Mouse (Mus musculus) retina, adult 2 months (tissue): ENCODE data around the gene Otx1.

Experiments
- DNase-seq: peaks from one replicate; pipeline ENCODE4 v3.0.0-alpha.2; 2012; ENCODE audit warnings: low read depth, low spot score

Otx1 gene

GRCm38 (mm10) chr11:22002783-22003340 lies at the start of gene Otx1:
TSS of gene Otx1 (minus strand) at chr11:22002897.
- DNase-seq = no peak

- no peak for DNase-seq
Observed at GRCm38 (mm10) chr11:22050864-22051263, 48.2 kb upstream of the Otx1 start.

GRCm38 (mm10) chr11:22039854-22040426 lies 37.2 kb upstream of the Otx1 start:
- no peak for DNase-seq

GRCm38 (mm10) chr11:22034564-22035105 lies 31.9 kb upstream of the Otx1 start:
- DNase-seq = no peak

GRCm38 (mm10) chr11:22033582-22033981 lies 30.9 kb upstream of the Otx1 start:
- DNase-seq = no peak

- DNase-seq = no peak
Observed at GRCm38 (mm10) chr11:22020602-22021001, 17.9 kb upstream of the Otx1 start.

GRCm38 (mm10) chr11:22017444-22017843 lies 14.7 kb upstream of the Otx1 start:
- no peak for DNase-seq

GRCm38 (mm10) chr11:22016341-22016740 lies 13.6 kb upstream of the Otx1 start:
- DNase-seq = no peak

GRCm38 (mm10) chr11:22008817-22009216 lies 6.1 kb upstream of the Otx1 start:
- DNase-seq = no peak

- no peak for DNase-seq
Observed at GRCm38 (mm10) chr11:22008129-22008596, 5.5 kb upstream of the Otx1 start.

GRCm38 (mm10) chr11:22007781-22008110 lies 5.0 kb upstream of the Otx1 start:
- DNase-seq = no peak

GRCm38 (mm10) chr11:22007088-22007780 lies 4.5 kb upstream of the Otx1 start:
- no peak for DNase-seq

GRCm38 (mm10) chr11:22006471-22007087 lies 3.9 kb upstream of the Otx1 start:
- no peak for DNase-seq

GRCm38 (mm10) chr11:22005281-22005870 lies 2.7 kb upstream of the Otx1 start:
- no peak for DNase-seq

- DNase-seq = no peak
Observed at GRCm38 (mm10) chr11:22004331-22004841, 1.7 kb upstream of the Otx1 start.

GRCm38 (mm10) chr11:22003341-22003981 lies 764 bp upstream of the Otx1 start:
- no peak for DNase-seq

- DNase-seq = no peak
Observed at GRCm38 (mm10) chr11:22002062-22002782, 475 bp downstream of the Otx1 start.

GRCm38 (mm10) chr11:22001321-22002061 lies 1.2 kb downstream of the Otx1 start:
- DNase-seq = no peak

- no peak for DNase-seq
Observed at GRCm38 (mm10) chr11:22000316-22001076, 2.2 kb downstream of the Otx1 start.
